Mouse (Mus musculus) thymus, postnatal 0 days (tissue): Measurements from ENCODE around the gene Sec31b. TPM values are rescaled to one million over a fixed set of nuclear protein-coding genes. Genes with fewer than 3 reads are reported as not detected.

Source experiments
- DNase-seq: peaks from one replicate; pipeline ENCODE4 v3.0.0-alpha.2; 2015; ENCODE audit warnings: low spot score
- polyA plus RNA-seq: library from polyadenylated mRNA; unstranded; fragments of >200 nt; fragmentation: Nextera tagmentation; extraction: Ambion mirVana; gene quantifications from 2 replicates; pipeline ENCODE4 v1.2.1, GENCODE M21; 2015

The Sec31b gene
- polyA plus RNA-seq, 1 experiment from 2014 or later = 0.81 TPM

GRCm38 (mm10) chr19:44535376-44535775 lies 10.3 kb downstream of the Sec31b start:
- DNase-seq = no peak

GRCm38 (mm10) chr19:44530018-44530417 lies 15.6 kb downstream of the Sec31b start:
- no peak for DNase-seq

GRCm38 (mm10) chr19:44525551-44526205 lies 20.0 kb downstream of the Sec31b start:
- peak; percentile 63 for DNase-seq

GRCm38 (mm10) chr19:44519152-44519551 lies 26.5 kb downstream of the Sec31b start:
- no peak for DNase-seq

- DNase-seq = peak; percentile 46
These were observed 27.5 kb downstream of the Sec31b start for GRCm38 (mm10) chr19:44517996-44518768.

GRCm38 (mm10) chr19:44515769-44516168 lies 29.9 kb downstream of the Sec31b start:
- no peak for DNase-seq

GRCm38 (mm10) chr19:44514521-44515451 lies 30.9 kb downstream of the Sec31b start:
- DNase-seq = no peak

GRCm38 (mm10) chr19:44513921-44514482 lies 31.7 kb downstream of the Sec31b start:
- DNase-seq = no peak

GRCm38 (mm10) chr19:44513054-44513833 lies 32.4 kb downstream of the Sec31b start:
- DNase-seq = no peak

GRCm38 (mm10) chr19:44512601-44513000 lies 33.1 kb downstream of the Sec31b start:
- peak; percentile 7 for DNase-seq

- peak; percentile 40 for DNase-seq
These were observed 34.0 kb downstream of the Sec31b start for GRCm38 (mm10) chr19:44511451-44512231.

GRCm38 (mm10) chr19:44510534-44511175 lies 35.0 kb downstream of the Sec31b start:
- peak; percentile 67 for DNase-seq

GRCm38 (mm10) chr19:44502741-44503140 lies 42.9 kb downstream of the Sec31b start:
- DNase-seq = no peak

- DNase-seq = no peak
These were observed 43.7 kb downstream of the Sec31b start for GRCm38 (mm10) chr19:44501925-44502324.

- DNase-seq = no peak
These were observed 45.4 kb downstream of the Sec31b start for GRCm38 (mm10) chr19:44500240-44500639.

GRCm38 (mm10) chr19:44498936-44499335 lies 46.7 kb downstream of the Sec31b start:
- DNase-seq = no peak

GRCm38 (mm10) chr19:44496941-44497340 lies 48.7 kb downstream of the Sec31b start:
- DNase-seq = no peak

- DNase-seq = no peak
These were observed 49.2 kb downstream of the Sec31b start for GRCm38 (mm10) chr19:44496511-44496910.

- no peak for DNase-seq
These were observed 52.5 kb downstream of the Sec31b start, which contains the start of gene Wnt8b for GRCm38 (mm10) chr19:44493128-44493527. Gene Wnt8b (plus strand): TSS chr19:44493472.
